Mouse (Mus musculus) ZHBTc4 (cell line): ENCODE results near the gene Prkra.

Experiments
- DNase-seq: peaks from one replicate; pipeline ENCODE4 v3.0.0-alpha.2; 2011; ENCODE audit warnings: low read depth, low spot score

Prkra gene

DNA sequence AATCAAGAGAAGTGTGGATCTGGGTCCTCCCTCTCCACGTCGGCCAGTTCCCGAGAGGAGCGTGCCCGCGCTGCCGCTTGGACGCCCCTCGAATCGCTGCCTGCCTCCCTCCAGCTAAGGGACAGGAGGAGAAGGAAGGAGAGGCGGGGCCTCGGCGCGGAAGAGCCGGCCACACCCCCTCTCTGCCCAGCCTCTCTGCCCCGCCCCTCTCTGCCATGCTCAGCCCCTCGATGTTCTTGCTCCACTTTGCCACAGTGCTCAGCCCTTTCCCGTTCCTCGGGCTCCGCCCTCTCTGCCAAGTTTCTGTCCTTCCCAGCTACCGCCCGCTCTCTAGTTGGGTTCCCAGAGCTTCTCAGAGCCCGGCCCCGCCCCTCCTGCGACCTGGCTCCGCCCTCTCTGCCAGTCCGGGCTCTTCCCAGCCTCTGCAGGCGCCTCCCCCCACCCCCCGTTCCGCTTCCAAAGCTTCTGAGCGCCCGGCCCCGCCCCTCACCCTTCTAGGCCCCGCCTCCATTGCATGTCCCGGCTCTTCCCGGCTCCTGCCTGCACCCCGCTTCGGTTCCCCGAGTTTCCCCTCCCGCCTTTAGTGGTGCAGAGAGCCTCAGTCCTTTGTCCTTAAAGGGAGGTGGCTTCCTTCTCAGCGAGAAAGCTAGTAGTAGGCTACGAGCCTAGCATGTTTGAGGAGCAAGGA, at the start of gene Prkra, which contains the start of gene Pjvk:
Prkra (minus strand) TSS at position 133 of the 688 bp plus-strand sequence.
Pjvk (plus strand) TSS at position 594 of the 688 bp plus-strand sequence.
- DNase-seq, result peak; percentile 99

DNA sequence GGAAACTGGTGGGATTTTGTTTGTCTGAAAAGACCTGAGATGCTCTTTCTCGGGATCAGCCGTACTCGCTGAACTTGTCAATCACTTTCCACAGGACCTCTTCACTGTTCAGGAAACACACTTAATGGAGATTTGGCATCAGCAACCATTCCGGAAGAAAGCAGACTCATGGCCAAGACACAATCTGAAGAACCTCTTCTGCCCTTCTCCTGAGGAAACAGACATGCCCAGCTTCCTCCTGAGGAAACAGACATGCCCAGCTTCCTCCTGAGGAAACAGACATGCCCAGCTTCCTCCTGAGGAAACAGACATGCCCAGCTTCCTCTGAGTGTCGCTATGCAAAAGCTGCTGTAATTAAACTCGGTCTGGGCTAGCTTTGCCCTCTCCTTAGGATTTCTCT, 47.5 kb upstream of the Prkra start:
- no peak for DNase-seq

DNA sequence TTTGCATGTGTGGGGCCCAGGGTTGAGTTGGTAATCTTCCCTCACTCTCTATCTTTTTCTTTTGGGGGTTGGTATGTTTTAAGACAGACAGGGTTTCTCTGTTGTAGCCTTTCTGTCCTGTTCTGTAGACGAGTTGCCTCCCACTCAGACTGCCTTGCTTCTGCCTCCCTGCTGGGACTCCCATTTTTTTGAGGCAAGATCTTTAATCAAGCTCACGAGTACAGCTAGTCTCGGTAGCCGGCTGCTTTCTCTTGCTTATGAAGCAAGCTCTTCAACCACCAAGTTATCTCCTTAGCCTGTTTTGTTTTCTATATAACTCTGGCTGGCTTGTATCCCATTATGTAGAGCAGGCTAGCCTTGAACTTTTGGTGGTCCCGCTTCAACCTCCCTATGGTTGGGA, 46.0 kb upstream of the Prkra start:
- no peak for DNase-seq

DNA sequence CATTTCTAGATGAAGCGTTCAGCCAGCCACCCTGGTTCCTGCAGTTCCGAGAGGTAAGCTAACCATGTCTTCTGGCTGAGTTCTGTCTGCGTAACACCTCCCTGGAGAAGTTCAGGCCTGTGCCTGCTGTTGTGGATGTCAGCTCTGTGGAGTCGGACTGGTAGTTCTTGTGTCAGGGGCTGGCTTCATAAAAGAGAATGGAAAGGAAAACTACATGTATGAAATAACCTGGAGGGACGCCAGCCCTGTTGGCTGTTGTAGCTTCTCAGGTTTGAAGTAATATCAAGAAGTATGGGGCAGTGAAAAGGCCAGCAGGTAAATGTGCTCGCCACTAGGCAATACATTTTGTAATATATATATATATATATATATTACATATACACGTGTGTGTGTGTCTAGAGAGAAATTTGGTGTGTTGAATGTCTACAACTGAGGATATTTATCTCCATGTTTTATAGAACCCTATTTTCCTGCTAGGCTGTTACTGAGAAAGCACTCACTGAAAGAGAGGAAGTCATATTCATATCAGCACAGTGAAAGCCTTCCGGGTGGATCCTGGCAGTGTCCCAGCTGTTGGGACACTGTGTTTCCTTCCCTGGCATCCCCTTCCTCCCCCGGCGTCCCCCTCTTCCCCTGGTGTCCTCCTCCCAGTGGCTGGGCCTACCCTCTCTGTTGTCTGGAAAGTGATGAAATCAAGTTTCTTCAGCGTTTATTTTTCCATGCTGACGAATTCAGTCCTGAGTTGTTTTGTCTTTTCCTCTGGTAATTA, 42.8 kb upstream of the Prkra start:
- DNase-seq, result no peak

DNA sequence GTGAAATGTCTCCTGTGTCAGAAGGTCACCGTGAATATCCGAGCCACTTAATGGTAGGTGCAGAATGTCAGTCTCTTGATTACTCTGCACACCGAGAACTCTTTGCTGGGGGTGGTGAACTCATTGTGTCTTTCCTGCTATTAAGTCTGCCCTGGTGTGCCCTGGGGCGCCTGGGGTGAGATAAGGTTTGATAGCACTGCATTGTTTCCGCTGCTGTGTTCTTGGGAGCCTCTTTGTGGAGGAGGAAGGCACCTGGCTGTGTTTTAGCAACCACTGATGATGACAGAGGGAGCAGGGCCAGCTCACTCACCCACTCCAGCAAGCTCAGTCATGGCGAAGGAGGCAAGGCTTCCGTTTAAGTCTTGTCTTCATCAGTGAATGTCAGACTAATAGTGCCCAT, 40.3 kb upstream of the Prkra start:
- DNase-seq, result peak; percentile 28

DNA sequence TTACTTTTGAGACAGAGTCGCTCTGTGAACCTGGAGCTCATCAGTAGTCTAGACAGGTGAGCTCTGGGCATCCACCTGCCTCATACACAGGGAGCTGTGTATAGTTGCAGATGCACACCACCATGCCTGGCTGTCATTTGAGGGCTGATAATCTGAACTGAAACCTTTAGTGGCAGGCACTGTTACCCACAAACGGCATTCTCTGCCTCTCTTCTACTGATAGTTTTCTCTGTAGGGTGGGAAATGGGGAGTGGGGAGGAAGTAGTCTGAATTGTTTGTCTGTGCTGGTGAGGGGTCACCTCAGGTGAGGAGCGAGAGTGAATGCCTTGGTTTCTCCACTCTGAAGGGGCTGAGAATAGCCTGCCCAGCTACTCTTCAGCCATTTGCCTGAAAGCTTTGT, 39.8 kb upstream of the Prkra start:
- no peak for DNase-seq

DNA sequence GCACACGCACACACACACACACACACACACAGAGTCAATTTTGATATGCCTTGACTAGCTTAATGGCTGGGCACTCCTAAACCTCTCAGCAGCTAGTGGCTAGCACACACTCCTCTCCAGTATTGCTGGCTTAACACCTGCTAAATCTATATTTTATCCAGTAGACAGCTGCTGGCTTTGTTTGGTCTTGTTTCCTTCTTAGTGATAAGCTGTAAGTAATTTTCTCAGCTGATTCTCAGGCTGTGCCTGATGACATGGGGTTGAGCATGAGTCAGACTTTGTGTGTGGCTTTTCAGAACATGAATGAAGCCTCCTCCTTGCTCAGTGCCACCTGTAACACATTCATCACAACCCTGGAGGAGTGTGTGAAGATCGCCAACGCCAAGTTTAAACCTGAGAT, 39.2 kb upstream of the Prkra start:
- no peak for DNase-seq

DNA sequence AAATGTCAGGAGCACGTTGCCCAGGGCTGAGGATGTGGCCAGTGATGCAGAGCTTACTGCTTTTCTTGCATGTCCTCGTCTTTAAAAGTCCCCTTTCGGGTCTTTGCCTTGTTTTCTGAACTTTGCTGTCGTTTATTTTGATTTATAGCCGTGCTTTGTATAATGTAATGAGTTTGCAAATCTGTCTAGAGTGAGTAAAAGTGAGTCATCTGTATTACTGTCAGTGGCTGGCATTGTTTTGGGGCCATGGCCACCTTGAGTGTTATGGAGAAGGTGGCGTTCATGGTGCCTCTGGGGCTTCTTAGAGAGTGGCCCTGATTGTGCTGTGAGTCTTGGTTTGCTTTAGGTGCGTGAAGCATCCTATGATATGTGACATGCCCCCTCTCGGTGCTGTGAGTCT, 34.5 kb upstream of the Prkra start:
- no peak for DNase-seq

DNA sequence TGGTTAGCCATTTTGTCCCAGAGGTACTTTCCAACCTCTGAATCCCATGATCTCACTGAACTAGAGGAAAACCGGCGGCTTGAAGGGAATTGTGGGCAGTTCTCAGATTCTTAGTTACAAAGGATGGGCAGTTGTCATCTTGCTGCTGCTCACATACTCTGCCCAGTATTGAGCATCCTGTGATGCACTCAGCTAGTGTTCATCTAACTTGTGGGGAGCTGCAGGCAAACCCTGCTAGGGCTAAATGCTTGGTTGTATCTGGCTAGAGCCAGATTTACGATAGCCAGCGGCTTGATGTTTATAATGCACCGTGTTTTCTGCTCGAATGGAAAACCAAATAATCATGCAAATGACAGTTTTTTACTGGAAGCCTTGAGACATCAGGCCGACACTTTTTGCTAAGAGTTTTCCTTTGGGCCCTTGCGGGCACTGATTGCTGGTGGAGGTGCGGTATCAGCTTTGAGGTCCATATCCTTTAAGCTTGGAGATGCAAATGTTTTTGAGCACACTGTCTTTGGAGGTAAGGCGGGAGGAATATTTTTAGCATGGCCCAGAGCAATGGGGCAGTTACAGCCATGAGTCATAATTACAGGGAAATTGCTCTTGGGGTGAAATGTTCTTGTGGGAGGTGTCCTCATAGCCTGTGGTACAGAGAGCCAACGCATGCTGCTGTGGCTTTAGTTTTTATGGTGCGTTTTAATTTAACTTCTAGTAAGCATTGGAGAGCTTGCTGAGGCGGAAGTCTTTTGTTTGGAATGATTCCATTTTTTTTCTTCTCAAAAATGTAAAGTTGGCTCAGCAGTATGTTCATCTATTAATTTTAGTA, 28.8 kb upstream of the Prkra start:
- DNase-seq, result no peak

DNA sequence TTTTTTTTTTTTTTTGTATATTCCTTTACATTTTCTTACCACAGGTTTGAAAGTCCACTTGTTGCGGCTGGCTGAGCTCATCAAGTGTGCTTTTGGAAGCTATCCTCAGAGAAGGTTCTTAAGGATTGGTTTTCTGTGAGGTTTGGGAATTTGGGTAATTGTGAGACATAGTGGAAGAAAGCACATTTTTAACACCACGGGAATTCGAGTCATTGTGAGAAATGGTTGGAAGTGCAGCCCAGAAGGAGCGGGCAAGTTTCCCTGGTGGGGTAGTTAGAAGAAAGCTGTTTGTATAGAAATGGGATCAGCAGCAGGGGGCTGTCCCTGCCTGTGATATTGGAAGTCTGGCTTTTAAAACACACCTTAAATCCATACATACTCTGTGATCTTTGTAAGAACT, 28.1 kb upstream of the Prkra start:
- DNase-seq, result no peak

DNA sequence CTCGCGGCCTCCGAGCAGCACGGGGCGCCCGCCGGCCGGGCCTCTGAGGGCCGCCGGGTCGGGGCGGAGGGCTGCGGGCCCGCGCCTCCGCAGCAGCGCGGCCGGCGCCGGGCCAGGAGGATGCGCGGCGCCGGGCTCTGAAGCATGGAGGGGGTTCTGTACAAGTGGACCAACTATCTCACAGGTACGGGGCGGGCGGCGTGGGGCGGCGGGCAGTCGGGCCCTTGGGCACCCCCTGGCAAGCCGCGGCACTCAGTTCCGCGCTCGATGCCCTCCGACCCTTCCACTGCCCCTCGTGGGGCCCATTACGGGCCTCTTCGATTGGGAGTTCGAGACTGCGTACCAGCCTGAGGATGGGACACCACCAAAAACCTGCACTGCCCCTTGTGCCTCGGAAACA, 27.6 kb upstream of the Prkra start:
- DNase-seq, result peak; percentile 46

DNA sequence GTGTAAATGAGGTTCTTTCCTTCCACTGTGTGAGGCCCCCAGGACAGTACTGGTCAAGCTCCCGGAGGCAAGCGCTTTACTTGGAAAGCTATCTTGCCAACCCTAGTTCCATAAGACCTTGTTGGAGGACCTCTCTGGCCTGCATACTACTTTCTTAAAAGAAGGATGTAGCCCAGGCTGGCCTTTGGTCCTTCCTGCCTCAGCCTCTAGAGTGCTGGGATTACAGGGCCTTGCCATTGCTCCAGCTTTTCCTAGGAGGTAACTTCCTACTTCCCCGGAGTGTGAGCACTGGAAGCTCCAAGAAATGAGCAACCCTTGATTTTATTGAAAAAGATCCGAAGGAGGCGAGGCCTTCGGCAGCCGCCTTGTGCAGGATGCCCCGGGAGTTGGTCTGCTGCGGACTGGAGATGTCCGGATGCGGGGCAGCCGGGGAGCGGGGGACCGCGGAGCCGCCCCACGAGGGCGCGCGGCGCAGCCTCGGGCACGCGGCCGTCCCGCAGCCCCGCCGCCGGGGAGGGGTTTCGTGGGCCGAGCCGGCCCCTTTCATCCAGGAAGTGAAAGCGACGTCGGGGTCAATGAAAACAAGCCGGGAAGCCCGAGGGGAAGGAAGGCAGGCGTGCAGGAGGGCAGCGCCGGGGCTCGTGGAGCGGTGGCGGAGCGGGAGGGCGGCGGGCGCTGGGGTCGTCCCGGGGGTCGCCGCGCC, 27.1 kb upstream of the Prkra start, which contains the start of gene Plekha3:
Plekha3 (plus strand) TSS at position 557 of the 703 bp plus-strand sequence.
- peak; percentile 87 for DNase-seq

DNA sequence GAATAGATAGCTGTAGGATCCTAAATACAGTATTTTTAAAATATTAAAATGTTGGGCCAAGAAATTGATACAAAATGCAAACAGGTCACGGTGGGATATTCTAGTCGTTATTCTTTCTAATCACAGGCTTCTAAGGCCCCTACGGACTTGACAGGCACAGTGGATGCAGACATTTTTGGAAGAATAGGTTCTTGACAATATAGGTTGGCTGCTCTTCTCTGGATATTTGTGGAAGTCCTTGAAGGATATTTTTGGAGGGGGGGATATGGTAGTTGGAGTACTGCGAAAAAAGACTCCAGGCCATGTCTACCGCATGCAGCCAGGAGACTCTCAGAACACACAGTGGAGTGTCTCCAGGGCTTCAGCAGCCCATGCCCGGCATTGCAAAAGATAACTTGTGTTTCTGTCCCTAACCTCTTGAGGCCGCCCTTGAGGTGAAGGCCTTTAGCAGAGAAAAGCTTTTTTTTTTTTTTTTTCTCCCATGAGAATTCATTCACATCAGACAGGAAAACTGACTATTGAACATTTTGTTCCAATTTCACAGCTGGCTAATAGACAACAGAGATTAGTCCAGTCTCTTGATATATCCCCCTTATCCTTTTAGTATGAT, 25.8 kb upstream of the Prkra start:
- DNase-seq, result peak; percentile 75

DNA sequence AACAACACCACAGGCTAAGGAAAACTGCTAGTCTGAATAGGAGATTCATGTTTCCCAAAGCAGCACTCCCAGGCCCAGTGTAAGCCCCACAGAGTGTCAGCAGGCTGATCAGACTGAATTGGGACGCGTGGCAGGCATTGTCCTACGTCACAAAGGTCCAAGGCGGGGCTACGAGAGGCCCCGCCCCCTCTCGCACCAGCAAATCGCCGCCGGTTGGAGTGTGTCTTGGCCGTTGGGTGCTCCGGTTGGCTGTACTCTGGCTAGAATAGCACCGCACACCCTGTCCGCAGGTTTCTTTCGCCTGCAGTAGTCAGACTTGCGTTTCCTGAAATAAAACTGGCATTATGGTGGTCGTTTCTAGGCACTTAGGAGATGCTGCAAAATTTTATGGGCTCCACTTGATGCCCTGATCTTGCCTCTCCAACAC, 25.2 kb upstream of the Prkra start, which contains the start of gene Fkbp7:
Fkbp7 (minus strand) TSS at position 151 of the 427 bp plus-strand sequence.
- DNase-seq, result peak; percentile 96

DNA sequence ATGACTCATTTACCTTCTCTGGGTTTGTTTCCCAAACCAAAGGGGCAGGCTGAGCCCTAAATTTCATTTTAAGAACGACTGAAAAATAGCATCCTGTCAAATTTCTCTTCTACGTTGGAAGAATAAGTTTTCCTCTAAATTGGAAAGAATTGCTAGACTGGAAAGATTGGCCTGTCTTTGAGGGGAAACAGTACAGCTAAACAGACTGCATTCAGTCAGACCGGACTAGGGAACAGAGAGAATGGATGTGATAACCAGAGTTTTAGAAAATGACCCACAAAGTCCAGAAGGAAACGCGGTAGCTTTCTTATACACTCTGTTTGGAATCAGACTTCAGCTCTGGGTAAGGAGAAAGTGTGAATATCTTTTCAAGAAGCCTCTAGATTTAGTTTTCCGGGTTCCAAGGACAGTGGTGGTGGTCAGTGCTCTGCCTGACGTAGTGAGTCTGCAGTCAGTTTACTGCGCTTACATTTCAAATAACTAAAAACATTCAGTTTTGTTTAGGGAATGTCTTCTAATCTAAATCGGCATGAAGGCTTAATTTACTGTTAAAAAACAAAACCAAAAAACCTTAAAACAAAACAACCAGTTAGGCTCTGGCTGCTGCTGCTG, 24.4 kb upstream of the Prkra start:
- no peak for DNase-seq

DNA sequence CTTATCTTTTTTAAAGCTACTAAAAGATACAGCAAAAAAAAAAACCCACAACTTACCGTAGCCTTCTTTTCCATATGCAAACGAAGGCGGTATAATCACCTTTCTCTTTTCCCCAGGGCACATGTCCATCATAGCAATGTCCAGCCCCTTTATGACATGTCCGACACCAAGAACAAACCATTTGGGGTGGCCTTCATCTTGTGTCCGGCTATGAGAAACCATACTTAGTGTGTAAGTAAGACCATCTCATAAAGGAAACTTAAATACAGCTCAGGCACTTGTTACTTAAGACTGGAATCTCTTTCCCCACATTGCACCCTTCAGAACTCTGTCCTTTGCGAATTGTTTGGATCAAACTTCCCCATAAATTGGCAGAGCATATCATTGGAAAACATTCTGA, 23.8 kb upstream of the Prkra start:
- no peak for DNase-seq

DNA sequence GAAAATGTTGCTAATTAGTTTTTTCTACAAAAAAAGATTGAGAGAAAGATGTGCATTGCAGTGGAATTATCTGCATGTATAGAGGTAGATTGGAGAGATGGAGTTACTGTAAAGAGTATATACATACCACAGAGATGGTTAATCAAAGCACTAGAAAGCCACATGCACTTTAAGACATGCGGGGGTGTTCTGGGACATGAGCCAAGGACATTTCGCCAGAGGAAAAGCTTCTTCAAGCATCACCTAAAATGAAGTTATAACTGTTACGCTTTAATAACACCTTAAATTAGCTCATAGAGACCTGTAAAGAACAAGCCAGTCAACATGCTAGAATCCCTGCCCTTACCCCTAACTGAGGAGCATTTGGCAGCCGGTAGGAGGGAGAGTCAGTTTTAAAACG, 19.4 kb upstream of the Prkra start:
- no peak for DNase-seq

DNA sequence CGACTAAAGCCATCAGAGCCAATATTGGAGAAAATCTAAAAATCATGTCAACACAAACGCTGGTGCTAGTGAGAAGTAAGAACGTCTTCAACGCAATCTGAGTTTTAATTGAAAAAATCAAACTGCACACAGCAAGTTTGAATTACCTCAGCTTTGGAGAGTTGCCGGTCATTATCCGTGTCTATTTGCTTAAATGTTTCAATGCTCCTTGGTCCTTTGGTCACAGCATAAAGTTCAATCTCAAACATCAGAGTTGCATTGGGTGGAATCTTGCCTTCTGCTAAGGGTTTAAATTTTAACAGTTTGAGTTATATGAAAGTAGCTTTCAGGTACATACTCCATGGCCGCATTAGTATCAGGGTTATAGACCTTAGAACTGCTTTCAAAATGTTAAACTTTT, 17.7 kb upstream of the Prkra start:
- DNase-seq, result no peak

DNA sequence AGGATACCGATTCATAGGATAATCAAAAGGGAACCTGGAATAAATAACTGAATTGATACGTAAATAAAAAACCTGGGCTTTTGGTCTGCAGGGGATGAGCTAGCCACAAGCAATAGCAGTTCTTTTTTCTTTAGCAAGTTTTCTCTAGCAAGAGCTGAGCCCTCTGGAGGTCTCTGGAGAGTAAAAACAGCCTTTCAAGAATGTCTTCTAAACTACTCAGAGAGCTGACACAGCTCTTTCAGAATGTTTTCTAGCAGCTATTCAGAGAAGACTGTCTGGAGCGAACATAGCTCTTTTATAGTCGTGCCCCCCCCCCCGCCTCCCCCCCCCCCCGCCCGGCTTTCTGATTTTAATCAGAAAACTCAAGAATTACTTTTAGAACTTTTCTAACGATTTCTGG, 11.6 kb upstream of the Prkra start:
- DNase-seq, result no peak

DNA sequence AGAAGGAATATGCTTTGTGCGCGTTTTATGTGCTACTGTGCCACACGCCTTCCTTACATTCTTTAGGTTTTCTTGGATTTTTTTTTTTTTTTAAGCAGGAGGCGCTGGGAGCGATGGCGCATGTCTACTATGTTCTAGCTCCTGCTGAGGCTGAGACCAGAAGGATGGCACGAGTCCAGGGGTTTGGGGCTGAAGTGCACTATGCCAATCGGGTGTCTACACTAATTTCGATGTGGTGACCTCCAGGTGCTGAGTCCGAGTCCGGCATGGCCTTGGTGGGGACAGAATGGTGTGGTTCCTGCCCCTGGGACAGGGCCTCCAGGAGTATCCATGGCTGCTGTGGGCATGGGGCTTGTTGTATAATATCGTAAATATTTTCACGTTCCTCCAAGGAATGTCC, 10.7 kb upstream of the Prkra start:
- DNase-seq, result no peak

DNA sequence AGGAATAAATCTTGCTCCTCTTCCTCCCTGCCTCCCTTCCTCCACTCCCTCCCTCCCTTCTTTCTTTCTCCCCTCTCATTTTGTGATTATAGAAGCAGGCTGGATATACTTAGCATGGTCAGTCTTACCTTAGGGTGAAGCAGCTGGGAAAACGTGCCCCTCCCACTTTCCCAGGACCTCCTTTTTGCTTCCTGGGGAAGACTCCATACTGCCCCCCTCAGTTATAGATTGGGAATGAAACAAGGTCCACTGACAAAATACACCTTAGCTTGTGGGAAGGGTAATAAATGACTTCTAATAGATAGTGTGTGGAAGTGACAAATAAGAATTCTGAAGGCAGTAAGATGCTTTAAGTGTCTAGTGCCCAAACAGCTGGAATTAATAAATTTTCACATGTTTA, 8.2 kb upstream of the Prkra start:
- peak; percentile 69 for DNase-seq
